Mouse (Mus musculus): ENCODE data around the gene Sult6b2. TPM values are rescaled to one million over a fixed set of nuclear protein-coding genes. Genes with fewer than 3 reads are reported as not detected.

Gene Sult6b2
- total RNA-seq (2021), result under 1 TPM in 1 of 2 experiments, not detected in 1; 0.15 TPM
- long read RNA-seq, experiment 1, result 0 reads
- long read RNA-seq, experiment 2, result 0 reads

DNA sequence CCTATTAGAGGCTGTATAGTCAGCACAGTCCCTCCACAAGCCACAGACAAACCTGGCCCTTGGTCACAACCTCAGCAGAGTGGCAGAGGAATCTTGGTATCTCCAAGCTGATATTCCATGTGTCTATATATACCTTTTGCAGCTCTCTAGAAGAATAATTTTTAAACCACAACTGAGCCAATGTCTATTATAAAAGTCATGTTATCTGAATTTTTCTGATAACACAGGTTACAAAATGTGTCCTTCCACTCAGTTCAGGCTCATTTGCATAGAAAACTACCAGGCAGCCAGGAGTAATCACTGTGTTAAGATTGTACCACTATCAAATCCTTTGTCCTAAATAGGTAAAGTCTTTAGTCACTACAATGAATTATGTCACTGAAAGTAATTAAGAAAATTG lies at the start of gene Sult6b2:
Gene Sult6b2 (minus strand): TSS at position 101 of the 400 bp plus-strand sequence.
- no peak for DNase-seq (ENCODE audit: low spot score in 2 of 2)
- intact Hi-C loops (cut with DNase I), result no loop called here

DNA sequence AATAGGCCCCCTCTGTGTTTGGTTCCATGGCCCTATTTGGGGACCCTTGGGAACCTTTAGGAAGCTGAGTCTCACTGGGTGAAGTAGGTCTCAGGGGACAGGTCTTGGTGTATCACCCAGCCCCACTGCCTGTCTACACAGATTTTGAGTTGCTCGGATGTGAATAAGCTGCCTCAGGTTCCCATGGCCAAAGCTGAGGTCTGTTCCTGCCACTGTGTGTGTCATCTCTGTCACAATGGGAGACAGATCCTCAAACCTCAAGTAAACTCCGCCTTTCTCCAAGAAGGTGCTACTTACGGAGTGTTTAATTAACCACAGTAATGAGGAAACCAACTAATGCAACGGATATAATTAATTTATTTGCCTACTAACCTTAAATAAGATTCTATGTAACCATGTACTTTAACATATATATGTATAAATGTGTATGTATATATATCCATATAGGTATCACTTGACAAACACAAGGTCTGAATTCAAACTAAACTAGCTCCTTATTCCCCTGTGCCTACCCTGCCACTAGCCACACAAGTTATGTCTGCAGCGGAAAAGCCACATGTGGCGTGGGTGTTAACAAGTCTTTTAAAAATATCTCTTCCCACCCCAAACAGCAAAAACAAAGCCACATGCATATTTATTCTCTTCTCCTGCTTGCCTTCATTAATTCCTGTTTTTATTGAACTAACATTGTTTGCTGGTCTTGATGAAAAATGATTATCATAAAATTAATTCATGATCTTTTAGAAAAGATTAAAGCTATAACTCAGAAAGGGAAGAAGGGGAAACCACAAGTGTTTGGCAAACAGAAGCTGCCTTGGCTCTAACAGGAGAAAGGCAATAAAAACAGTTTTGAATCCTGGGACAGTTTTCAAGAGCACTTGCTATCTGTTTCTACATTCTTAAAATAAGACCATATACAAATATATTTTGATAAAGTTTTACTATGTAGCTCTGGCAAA lies 48.4 kb upstream of the Sult6b2 start:
- intact Hi-C loops (cut with DNase I), result no loop called here

DNA sequence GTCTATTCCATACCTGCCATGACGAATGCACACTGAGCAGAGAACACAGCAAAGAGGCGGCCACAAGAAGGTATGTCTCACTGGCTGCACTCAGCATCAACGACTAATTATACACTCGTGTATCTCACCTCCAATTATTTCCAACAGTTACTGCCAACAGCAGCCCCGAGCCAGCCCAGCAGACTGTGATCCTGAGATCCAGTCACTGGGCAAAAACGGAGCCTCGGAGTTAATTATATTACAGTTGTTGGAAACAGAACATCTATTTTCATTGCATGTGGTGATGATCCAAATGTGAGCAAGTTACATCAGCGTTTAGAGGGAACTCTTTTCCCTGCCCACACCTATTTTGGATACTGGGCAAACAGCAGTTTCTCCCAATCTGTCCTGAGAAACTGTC lies 46.1 kb upstream of the Sult6b2 start:
- peak; percentile 29 to 74 for DNase-seq (ENCODE audit: low spot score in 2 of 2)
- intact Hi-C loops (cut with DNase I), result no loop called here

More for the DNA sequence above, 48.4 kb upstream of the Sult6b2 start:
- peak in 1 of 2 experiments; percentile 26 for DNase-seq (ENCODE audit: low spot score in 2 of 2)

DNA sequence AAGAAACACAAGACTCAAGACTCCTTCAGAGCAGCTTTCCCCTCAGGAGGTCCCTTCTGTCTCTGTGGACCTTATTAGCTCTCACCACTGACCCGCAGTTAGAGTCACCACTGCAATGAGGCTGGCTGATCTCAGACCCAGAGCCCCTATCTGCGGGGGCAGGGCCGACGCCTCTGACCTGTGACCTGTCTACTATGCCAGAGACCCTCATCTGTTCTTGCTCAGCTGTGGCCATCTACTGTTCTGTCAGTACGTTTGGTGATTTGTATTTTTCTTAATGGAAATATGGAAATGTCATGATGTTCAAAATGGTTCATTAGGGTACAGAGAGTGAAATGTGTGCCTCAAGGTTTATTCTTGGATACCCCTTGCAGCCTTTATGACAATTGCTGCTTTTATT lies 45.0 kb upstream of the Sult6b2 start:
- DNase-seq (ENCODE audit: low spot score in 2 of 2), result no peak
- intact Hi-C loops (cut with DNase I), result no loop called here

DNA sequence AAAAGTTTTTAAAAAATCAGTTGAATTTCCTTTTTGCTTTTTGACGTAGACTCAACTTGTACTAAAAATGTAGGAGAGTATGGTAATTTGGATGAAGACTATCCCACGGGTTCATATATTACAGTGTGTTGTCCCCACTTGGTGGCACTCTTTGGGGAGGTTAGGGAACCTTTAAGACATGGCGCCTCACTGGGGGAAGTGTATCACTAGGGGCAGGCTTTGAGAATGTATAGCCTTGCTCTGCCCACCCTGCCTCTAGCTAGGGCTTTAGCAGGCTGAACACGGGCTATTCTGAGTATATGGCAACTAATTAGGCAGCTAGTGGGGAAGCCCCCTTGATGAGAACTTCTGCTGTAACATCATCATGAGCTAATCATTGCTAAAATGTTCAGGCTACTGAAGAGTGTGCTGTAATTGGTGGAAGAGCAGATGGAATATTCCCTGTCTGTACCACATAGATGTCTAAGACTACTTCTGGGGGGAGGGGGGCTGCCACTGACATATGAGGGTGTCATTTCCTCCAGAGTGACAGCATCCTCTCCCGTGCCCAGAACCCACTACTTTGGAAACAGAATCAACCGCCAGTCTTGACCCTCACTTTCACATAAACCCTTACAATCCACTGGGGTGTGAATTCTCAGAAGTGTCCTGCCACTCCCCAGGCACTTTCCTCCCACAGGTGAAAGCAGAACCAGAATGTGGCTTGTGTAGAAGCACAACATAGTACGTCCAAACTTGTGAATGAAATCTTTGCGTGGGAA lies 43.8 kb upstream of the Sult6b2 start:
- no peak for DNase-seq (ENCODE audit: low spot score in 2 of 2)
- intact Hi-C loops (cut with DNase I), result no loop called here

DNA sequence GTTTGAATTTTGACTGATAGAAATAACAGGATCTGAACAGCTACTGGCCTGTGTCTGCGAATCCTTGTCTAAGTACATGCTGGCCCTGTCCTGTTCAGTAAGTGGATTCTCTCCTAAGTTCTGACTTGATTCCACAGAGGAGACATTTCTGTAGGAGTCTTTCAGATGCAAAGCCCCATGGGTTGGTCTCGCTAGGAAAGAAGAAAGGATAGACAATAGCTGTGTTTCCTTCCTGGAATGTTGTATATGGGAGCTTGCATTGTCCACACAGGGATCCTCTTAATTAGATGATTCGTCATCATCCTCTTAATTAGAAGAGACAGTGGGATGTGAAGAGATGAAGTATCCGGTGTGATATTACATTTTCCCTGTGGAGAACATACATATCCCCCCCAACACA lies 42.6 kb upstream of the Sult6b2 start:
- intact Hi-C loops (cut with DNase I), result no loop called here
- DNase-seq (ENCODE audit: low spot score in 2 of 2), result no peak

DNA sequence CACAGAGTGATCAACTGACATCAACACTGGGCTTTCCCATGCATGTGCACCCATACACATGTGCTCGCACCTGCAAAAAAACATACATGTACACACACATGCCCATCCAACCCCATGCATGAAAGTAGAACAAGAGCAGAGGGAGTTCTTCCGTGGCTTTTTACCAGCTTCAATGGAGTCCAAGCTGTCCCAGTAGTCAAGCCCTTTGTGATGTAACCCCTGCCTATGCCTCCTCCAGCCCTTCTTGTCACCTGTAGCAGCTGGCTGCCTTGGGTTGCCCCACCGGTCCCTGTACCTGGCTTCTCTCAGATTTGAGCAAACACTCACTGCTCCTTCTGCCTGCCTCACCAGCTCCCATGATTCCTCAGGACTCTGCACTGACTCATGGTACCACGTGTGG lies 40.8 kb upstream of the Sult6b2 start:
- intact Hi-C loops (cut with DNase I), result no loop called here
- no peak for DNase-seq (ENCODE audit: low spot score in 2 of 2)

DNA sequence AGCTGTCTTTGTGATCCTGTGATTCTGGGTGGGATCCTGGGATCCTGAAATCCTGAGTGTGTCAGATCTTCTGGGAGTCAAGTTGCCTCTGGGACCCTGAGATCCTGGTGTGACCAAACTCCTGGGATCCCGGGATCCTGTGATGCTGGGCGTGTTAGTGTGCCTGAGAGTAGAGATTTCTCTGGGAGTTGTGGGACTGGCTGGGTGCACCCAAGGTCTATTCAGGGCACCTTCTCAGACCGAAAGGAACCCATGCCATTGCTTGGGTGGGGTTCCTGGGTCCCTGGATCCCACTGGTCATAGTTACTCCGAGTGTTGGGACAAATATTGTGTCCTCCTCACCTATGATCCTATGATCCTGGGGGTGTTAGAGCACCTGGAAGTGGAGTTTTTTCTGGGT lies 39.8 kb upstream of the Sult6b2 start:
- intact Hi-C loops (cut with DNase I), result no loop called here

DNA sequence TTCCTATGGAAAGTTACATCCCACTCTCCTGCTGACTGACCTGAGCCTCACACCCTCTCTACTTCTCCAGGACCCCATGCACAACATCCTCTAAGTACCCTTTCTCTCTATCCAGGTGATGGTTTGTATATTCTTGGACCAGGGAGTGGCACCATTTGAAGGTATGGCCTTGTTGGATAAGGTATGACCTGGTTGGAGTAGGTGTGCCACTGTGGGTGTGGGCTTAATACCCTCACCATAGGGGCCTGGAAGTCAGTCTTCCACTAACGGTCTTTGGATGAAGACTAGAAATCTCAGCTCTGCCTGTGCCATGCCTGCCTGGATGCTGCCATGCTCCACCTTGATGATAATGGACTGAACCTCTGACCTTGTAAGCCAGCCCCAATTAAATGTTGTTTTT lies 34.2 kb upstream of the Sult6b2 start:
- no peak for DNase-seq (ENCODE audit: low spot score in 2 of 2)
- intact Hi-C loops (cut with DNase I), result no loop called here

More for the DNA sequence above, 39.8 kb upstream of the Sult6b2 start:
- no peak for DNase-seq (ENCODE audit: low spot score in 2 of 2)

DNA sequence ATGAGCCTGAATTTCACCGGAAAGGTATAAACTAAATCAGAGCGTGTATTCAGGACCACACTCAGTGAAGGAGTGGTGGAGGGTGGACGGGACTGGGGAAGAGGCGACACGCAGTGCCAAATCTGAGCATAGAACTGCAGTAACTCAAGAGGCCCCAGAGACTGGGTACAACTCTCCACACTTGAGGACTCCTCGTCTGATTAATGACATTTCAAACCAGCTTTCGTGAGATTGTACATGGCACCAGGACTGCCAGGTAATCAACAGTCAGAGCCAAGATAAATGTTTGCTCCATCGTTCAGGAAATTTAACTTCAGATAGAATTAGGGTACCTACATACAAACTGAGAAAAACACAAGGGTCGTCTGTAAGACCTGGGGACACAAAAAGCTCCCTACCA lies 33.0 kb upstream of the Sult6b2 start:
- DNase-seq (ENCODE audit: low spot score in 2 of 2), result no peak
- intact Hi-C loops (cut with DNase I), result no loop called here

DNA sequence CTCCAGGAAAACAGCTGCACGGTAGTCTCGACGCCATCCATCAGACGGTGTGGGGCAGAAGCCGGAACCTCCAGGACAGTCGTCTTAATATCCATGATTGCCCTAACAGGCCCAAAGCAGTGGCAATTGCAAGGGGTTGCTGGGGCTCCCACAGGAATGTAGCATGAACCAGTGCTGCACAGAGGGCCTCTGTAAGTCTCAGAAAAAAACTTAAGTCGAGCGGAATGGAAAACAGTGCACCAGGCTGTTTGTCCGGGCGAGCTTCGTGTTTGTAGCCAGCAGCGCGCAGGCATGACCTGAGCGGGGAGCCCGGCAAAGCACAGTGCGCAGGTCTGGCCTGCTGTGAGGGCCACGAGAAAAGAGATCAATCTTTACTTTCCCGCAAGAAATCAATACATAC lies 31.4 kb upstream of the Sult6b2 start:
- intact Hi-C loops (cut with DNase I), result no loop called here
- DNase-seq (ENCODE audit: low spot score in 2 of 2), result no peak

DNA sequence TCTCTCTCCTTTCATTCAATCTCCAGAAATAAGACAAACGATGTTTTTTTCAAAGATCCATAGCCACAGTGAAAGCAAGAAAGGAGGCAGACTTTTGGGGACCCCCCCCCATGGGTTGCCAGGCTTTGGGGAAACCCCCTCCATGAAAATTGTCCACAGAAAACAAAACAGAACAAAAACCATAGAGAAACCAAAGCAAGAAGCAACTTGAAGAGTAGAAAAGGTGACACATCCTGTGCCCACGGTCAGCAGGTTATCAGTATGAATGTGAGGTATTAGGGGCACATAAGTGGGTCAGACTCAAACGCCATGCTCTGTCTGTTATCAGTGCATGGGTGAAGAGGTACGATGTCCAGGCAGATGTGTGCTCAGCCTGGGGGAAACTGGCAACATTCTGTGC lies 30.6 kb upstream of the Sult6b2 start:
- intact Hi-C loops (cut with DNase I), result no loop called here
- DNase-seq (ENCODE audit: low spot score in 2 of 2), result no peak

DNA sequence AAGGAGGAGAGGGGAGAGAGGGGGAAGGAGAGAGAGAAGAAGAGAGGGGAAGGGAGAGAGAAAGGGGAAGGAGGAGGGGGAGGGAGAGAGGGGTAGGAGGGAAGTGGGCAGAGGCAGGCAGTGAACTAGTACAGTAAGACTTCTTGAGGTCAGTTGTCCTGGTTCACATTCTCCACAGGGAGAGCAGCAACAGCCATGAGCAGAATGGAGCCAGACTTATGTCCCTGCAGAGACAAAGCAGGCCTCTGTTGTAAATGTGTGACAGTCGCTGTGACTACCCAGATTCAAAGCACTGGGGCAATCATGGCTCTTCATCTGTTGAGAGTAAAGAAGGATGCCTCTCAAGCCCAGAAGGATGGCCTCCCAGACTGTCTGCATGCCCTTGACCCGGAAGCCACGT lies 27.4 kb upstream of the Sult6b2 start:
- DNase-seq (ENCODE audit: low spot score in 2 of 2), result no peak
- intact Hi-C loops (cut with DNase I), result no loop called here

DNA sequence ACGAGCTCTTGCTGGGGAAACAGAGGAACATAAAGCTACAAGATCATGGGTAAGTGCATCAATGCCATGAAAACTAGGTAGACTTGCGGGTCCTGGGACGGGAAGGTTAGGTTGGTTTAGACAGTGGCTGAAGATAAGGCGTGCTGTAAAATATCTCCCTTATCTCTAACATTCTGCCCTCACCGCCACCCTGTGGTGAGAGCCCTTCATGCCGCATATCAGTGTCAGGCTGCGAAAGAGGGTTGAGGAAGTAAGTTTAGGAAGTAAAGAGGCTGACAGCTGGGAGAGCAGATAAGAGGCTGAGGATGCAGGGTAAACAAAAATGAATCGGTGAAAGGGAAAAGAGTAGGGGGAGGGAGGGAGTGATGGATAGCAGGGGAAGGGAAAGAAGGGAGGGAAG lies 26.9 kb upstream of the Sult6b2 start:
- DNase-seq (ENCODE audit: low spot score in 2 of 2), result no peak
- intact Hi-C loops (cut with DNase I), result no loop called here

DNA sequence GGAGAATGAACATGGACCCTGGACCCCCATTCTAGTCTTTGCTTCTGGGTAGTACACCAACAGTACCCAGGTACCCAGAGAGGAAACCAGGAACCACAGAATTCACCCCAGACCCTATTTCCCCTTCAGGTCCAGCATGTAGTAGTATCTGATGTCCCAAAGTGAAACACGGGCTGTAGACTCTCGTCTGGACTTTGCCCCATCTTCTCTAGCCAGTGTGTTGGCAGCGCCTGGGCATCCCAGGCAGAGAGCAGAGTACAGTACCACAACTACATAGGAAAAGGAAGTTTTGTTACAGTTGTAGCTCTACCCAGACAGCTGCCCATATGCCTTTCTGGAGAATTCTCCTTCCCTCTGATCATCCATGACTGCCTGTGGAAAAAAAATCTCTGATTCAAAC lies 25.9 kb upstream of the Sult6b2 start:
- intact Hi-C loops (cut with DNase I), result no loop called here

DNA sequence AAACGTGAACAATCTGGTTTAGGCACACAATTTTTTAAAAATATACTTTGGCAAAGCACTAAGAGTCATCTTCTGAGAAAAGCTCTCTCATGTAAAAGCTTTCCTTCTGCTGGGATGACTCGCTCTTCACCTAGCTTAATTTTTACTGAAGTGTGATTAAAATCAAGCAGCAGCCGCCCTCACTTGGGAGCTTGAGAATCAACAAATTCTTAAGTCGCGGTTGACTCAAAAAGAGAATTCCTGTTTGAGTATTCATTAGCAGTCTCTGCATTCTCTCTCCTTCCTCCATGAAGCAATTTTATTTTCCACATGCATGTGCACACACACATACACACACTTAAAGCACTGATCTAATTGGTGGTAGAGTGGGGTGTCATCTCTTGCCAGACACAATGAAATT lies 21.1 kb upstream of the Sult6b2 start:
- no peak for DNase-seq (ENCODE audit: low spot score in 2 of 2)
- intact Hi-C loops (cut with DNase I), result no loop called here

More for the DNA sequence above, 25.9 kb upstream of the Sult6b2 start:
- DNase-seq (ENCODE audit: low spot score in 2 of 2), result no peak

DNA sequence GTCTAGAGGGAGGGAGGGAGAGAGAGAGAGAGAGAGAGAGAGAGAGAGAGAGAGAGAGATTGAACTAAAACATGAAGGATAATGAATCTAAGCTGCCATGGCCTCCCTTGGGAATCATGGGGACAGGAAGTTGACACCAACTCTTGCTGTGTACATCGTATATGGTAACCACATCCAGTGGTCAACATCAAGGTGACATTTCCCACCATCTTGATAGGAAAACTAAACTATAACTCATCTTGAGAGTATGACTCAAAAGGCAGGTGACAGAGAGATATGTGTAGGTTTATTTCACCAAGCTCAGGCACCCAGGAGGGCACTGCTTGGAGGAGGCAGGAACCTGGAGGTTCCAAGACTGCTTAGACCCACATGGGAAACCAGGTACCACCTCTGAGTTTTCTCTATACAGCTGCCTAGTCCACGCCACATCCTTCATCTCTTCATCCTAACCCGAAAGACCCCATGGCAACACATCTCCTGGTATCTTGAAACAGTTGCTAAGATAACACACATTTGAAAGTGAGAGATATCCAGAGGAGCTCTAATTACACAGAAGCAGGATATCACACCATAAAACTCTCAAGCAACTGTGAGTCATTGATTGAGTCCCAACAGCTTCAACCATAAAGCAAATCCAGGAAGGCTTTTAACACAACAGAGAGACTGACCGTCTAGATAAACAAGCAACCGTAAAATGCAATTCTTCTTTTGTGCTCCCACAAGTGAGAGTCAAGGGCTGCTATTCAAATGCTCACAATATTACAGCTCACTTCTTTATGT lies 18.9 kb upstream of the Sult6b2 start:
- intact Hi-C loops (cut with DNase I), result no loop called here
- no peak for DNase-seq (ENCODE audit: low spot score in 2 of 2)

DNA sequence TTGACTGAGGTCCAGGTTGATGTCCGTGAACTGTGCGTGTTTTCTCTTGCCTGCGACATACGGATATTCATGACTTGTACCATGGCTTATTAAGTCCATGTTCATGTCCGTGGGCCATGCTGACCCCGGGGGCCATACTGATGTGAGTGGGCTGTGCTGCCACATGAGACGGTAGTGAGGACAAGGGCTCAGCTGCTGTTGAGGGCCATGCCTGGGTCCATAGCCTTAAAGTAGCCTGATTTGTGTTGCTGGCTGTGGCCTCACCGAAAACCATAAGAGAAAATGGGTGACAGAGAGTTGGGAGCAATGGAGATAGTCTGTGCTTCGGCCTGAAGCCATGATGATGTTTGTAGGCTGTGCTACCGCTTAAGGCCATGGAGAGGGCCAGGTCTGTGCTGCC lies 14.0 kb upstream of the Sult6b2 start:
- DNase-seq (ENCODE audit: low spot score in 2 of 2), result no peak
- intact Hi-C loops (cut with DNase I), result no loop called here

DNA sequence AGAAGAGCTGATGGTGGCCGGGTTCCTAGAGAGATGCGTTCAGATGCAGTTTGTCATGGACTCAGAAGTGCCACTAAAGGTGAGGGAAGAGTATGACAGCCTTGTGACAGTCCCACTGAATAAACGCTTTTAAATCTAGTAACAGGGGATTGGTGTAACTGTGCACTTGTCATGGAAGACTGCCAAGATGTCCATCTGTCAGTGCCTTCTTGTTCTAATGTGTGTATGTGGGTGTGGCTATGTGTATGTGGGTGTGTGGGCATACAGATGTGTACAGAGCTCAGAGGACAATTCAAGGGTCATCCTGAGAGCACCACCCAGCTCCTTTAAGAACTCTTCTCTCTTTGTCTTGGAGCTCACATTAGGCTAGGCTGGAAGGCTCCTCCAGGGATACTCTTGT lies 11.2 kb upstream of the Sult6b2 start:
- DNase-seq (ENCODE audit: low spot score in 2 of 2), result no peak

DNA sequence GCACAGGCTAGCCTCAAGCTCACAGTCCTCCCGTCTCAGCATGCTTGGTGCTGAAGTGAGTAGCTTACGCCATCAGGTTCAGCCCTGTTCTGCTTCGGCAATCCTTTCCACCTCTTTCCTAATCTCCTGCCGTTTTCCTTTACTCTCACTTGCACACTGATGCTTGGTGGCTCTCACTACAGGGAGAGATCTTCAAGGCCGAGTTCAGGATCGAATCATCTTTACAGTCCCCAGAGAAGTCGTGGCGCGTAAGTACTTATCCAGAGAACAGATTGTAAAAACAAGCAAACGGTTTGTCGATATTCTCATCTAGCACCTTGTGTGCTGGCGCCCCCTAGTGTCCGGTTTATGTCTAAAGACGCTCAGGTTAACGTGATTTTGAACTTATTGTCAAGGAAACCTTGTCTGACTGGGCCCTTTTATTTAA lies 10.2 kb upstream of the Sult6b2 start:
- intact Hi-C loops (cut with DNase I), result loop anchor here (2.0 kb wide), 2 partner anchors 36 to 150 kb away; partner anchors contain the start of gene St8sia1
- peak; percentile 89 to 93 for DNase-seq (ENCODE audit: low spot score in 2 of 2)

More for the DNA sequence above, 11.2 kb upstream of the Sult6b2 start:
- intact Hi-C loops (cut with DNase I), result loop anchor here (2.0 kb wide), 2 partner anchors 37 to 149 kb away; partner anchors contain the start of gene St8sia1
